Mouse (Mus musculus) activated CD4-positive, CD25-positive, alpha-beta regulatory T cell (primary cell): ENCODE results near the gene Olfr697. TPM values are rescaled to one million over a fixed set of nuclear protein-coding genes. Genes with fewer than 3 reads are reported as not detected.

Source experiments
- polyA plus RNA-seq, 2 experiments: library from polyadenylated mRNA; unstranded; fragments of 100-300 nt; shearing (Covaris generic); gene quantifications; one replicate each; pipeline ENCODE4 v1.2.1; 2017

Gene Olfr697
- not detected for polyA plus RNA-seq

GRCm38 (mm10) chr7:106742343-106742742 lies at the start of gene Olfr697:
Gene Olfr697 (minus strand): TSS chr7:106742443.

GRCm38 (mm10) chr7:106755297-106755696 lies 13.1 kb upstream of the Olfr697 start, which contains the start of gene Olfr698:
Gene Olfr698 (minus strand): TSS chr7:106755397.

GRCm38 (mm10) chr7:106716296-106716695 lies 25.9 kb downstream of the Olfr697 start, which contains the start of gene Olfr695:
Gene Olfr695 (minus strand): TSS chr7:106716396.

GRCm38 (mm10) chr7:106691714-106692113 lies 50.5 kb downstream of the Olfr697 start, which contains the start of gene Olfr694:
Gene Olfr694 (minus strand): TSS chr7:106691814.

Other genes starting within 250 kb of the Olfr697 start
- not detected for gene Olfr693, start 61.9 kb downstream of the Olfr697 start, polyA plus RNA-seq
- gene Olfr694, start 50.6 kb downstream of the Olfr697 start, polyA plus RNA-seq, result not detected
- gene Olfr695, start 26.0 kb downstream of the Olfr697 start, polyA plus RNA-seq, result not detected
- gene Olfr698, start 13.0 kb upstream of the Olfr697 start, polyA plus RNA-seq, result not detected
- under 1 TPM; 0.05 to 0.18 TPM for gene Olfr699, start 50.8 kb upstream of the Olfr697 start, polyA plus RNA-seq
- not detected for gene Olfr700, start 66.4 kb upstream of the Olfr697 start, polyA plus RNA-seq
- not detected for gene Olfr701, start 71.7 kb upstream of the Olfr697 start, polyA plus RNA-seq
- not detected for gene Olfr702, start 91.5 kb upstream of the Olfr697 start, polyA plus RNA-seq
- not detected for gene Olfr703, start 100.9 kb upstream of the Olfr697 start, polyA plus RNA-seq
- under 1 TPM in 1 of 2 experiments, not detected in 1; 0.09 TPM for gene Olfr704, start 120.7 kb upstream of the Olfr697 start, polyA plus RNA-seq
- under 1 TPM in 1 of 2 experiments, not detected in 1; 0.41 TPM for gene Olfr705, start 134.4 kb upstream of the Olfr697 start, polyA plus RNA-seq
- not detected for gene Olfr706, start 145.7 kb upstream of the Olfr697 start, polyA plus RNA-seq
- gene Olfr707, start 158.8 kb upstream of the Olfr697 start, polyA plus RNA-seq, result not detected
- gene Olfr1532-ps1, start 165.6 kb upstream of the Olfr697 start, polyA plus RNA-seq, result under 1 TPM in 1 of 2 experiments, not detected in 1; 0.28 TPM
- under 1 TPM in 1 of 2 experiments, not detected in 1; 0.42 TPM for gene Olfr709-ps1, start 189.8 kb upstream of the Olfr697 start, polyA plus RNA-seq
- gene Olfr710, start 205.9 kb upstream of the Olfr697 start, polyA plus RNA-seq, result not detected
- under 1 TPM in 1 of 2 experiments, not detected in 1; 0.18 TPM for gene Olfr6, start 221.5 kb upstream of the Olfr697 start, polyA plus RNA-seq
- under 1 TPM in 1 of 2 experiments, not detected in 1; 0.15 TPM for gene Olfr711, start 233.0 kb upstream of the Olfr697 start, polyA plus RNA-seq